In genomic region chr14:14070541-14071315, GRCm38 (mm10) we compare ENCODE assay signal across 9 mouse cellular contexts. TPM values are rescaled to one million over a fixed set of nuclear protein-coding genes. Genes with fewer than 3 reads are reported as not detected.
DNase-seq lines count a peak whose midpoint lies in the region; ATAC-seq and TF ChIP-seq lines count a peak whose summit lies in the region.
"Had no signal": no experiment of that assay in that cellular context is flagged by ENCODE, and none has a peak within 500 bp of the region (broad histone marks: within the 10 kb centered on the region; RNA-seq: fewer than 3 reads in every experiment).

No protein-coding gene starts in this region.

- no peak; the same call in 1 of the 2 replicates for TF ChIP-seq CTCF in stomach, postnatal 0 days (IDR thresholded peaks at IDR 0.05; ENCODE audit: low read depth)

- no peak overlapping the region for H3K4me2 ChIP-seq in liver, embryonic 16.5 days (ENCODE audit: low read depth, low read length)
- no peak overlapping the region for H3K4me2 ChIP-seq in liver, embryonic 12.5 days
- H3K4me2 ChIP-seq in forebrain, embryonic 11.5 days (ENCODE audit: low read depth, low read length, severe bottlenecking), result peak overlapping the region; percentile 16; the same call in 1 of the 2 replicates
- no peak overlapping the region for H3K4me2 ChIP-seq in stomach, postnatal 0 days (replicated peaks; ENCODE audit: low read depth)
- H3K4me2 ChIP-seq: liver, embryonic 13.5 days had no signal

- no peak overlapping the region for H3K9ac ChIP-seq in liver, embryonic 16.5 days (ENCODE audit: low read depth, low read length)
- no peak overlapping the region for H3K9ac ChIP-seq in liver, embryonic 12.5 days
- H3K9ac ChIP-seq in forebrain, embryonic 11.5 days (ENCODE audit: low read length), result peak overlapping the region; percentile 5; the same call in 1 of the 2 replicates
- no peak overlapping the region for H3K9ac ChIP-seq in stomach, postnatal 0 days (ENCODE audit: low read length)
- H3K9ac ChIP-seq: liver, embryonic 13.5 days had no signal

- peaks cover 9% of the 10 kb centered on the region for H3K4me1 ChIP-seq in liver, embryonic 16.5 days (ENCODE audit: control insufficient read depth, low read depth, low read length)
- peaks cover 49% of the 10 kb centered on the region for H3K4me1 ChIP-seq in liver, embryonic 12.5 days
- H3K4me1 ChIP-seq in forebrain, embryonic 11.5 days (replicated peaks; ENCODE audit: control insufficient read depth, insufficient read depth, low read length), result peaks cover 26% of the 10 kb centered on the region
- peaks cover 69% of the 10 kb centered on the region for H3K4me1 ChIP-seq in midbrain, embryonic 10.5 days
- peaks cover 7% of the 10 kb centered on the region; the same call in 1 of the 2 replicates for H3K4me1 ChIP-seq in stomach, postnatal 0 days (replicated peaks; ENCODE audit: control insufficient read depth, insufficient read depth)

- WGBS in liver, embryonic 16.5 days (ENCODE audit: insufficient replicate concordance), result 63% methylated on average over 6 of the region's 6 CpGs
- 62% methylated on average over 6 of the region's 6 CpGs for WGBS in liver, embryonic 12.5 days (ENCODE audit: insufficient replicate concordance)
- WGBS in forebrain, embryonic 11.5 days, result 6% methylated on average over 6 of the region's 6 CpGs
- WGBS in midbrain, embryonic 10.5 days, result 7% methylated on average over 6 of the region's 6 CpGs
- 25% methylated on average over 6 of the region's 6 CpGs for WGBS in stomach, postnatal 0 days

- no peaks in the 10 kb centered on the region for H3K9me3 ChIP-seq in liver, embryonic 16.5 days (replicated peaks; ENCODE audit: control insufficient read depth, low read length)
- H3K9me3 ChIP-seq in liver, embryonic 12.5 days (replicated peaks), result no peaks in the 10 kb centered on the region
- H3K9me3 ChIP-seq in forebrain, embryonic 11.5 days (ENCODE audit: control insufficient read depth, low read length), result no peaks in the 10 kb centered on the region
- H3K9me3 ChIP-seq in midbrain, embryonic 10.5 days (replicated peaks), result no peaks in the 10 kb centered on the region
- no peaks in the 10 kb centered on the region for H3K9me3 ChIP-seq in stomach, postnatal 0 days (ENCODE audit: control insufficient read depth, low read length)
- H3K9me3 ChIP-seq: liver, embryonic 13.5 days had no signal

- TF ChIP-seq EP300 in stomach, postnatal 0 days (optimal IDR thresholded peaks at IDR 0.05), result no peak

- H3K36me3 ChIP-seq in liver, embryonic 16.5 days (ENCODE audit: control insufficient read depth, insufficient read depth), result no peaks in the 10 kb centered on the region
- H3K36me3 ChIP-seq in liver, embryonic 12.5 days, result no peaks in the 10 kb centered on the region
- H3K36me3 ChIP-seq in forebrain, embryonic 11.5 days (ENCODE audit: control insufficient read depth, insufficient read depth, low read length), result no peaks in the 10 kb centered on the region
- H3K36me3 ChIP-seq in midbrain, embryonic 10.5 days, result peaks cover 6% of the 10 kb centered on the region; the same call in 1 of the 2 replicates
- no peaks in the 10 kb centered on the region for H3K36me3 ChIP-seq in stomach, postnatal 0 days (ENCODE audit: control insufficient read depth, insufficient read depth, low read length)
- H3K36me3 ChIP-seq: liver, embryonic 13.5 days had no signal

- peak; percentile 71 for DNase-seq in forebrain, embryonic 11.5 days (ENCODE audit: low spot score)
- DNase-seq in midbrain, embryonic 10.5 days (ENCODE audit: low spot score), result peak; percentile 66
- no peak for DNase-seq in stomach, postnatal 0 days (ENCODE audit: low spot score)
- no peak for DNase-seq in gastrocnemius, postnatal 10 days
- no peak for DNase-seq in layer of hippocampus, postnatal 10 days (ENCODE audit: low spot score in 2 of 2)
- DNase-seq: heart, postnatal 14 days; liver, embryonic 13.5 days had no signal

- H3K4me3 ChIP-seq in liver, embryonic 16.5 days (ENCODE audit: low read depth, low read length), result no peak overlapping the region
- no peak overlapping the region for H3K4me3 ChIP-seq in liver, embryonic 12.5 days
- H3K4me3 ChIP-seq in forebrain, embryonic 11.5 days (ENCODE audit: low read depth, low read length), result no peak overlapping the region
- peak overlapping the region; percentile 20 for H3K4me3 ChIP-seq in midbrain, embryonic 10.5 days
- H3K4me3 ChIP-seq in stomach, postnatal 0 days (ENCODE audit: low read depth, low read length), result no peak overlapping the region
- H3K4me3 ChIP-seq: liver, embryonic 13.5 days had no signal

- no peaks in the 10 kb centered on the region for H3K27me3 ChIP-seq in liver, embryonic 16.5 days (ENCODE audit: control insufficient read depth, insufficient read depth, low read depth, low read length)
- H3K27me3 ChIP-seq in liver, embryonic 12.5 days (replicated peaks), result no peaks in the 10 kb centered on the region
- H3K27me3 ChIP-seq in forebrain, embryonic 11.5 days (ENCODE audit: control insufficient read depth, insufficient read depth, low read length), result no peaks in the 10 kb centered on the region
- no peaks in the 10 kb centered on the region for H3K27me3 ChIP-seq in midbrain, embryonic 10.5 days (ENCODE audit: low read depth, poor library complexity, severe bottlenecking)
- no peaks in the 10 kb centered on the region for H3K27me3 ChIP-seq in stomach, postnatal 0 days (ENCODE audit: control insufficient read depth, insufficient read depth, low read length)
- H3K27me3 ChIP-seq: liver, embryonic 13.5 days had no signal

- ATAC-seq in liver, embryonic 16.5 days (ENCODE audit: low read depth), result no peak
- ATAC-seq in liver, embryonic 12.5 days, result no peak
- peak; percentile 91 for ATAC-seq in forebrain, embryonic 11.5 days (replicated peaks; ENCODE audit: low FRiP score)
- ATAC-seq in stomach, postnatal 0 days (ENCODE audit: low FRiP score, low TSS enrichment), result no peak

- H3K27ac ChIP-seq in liver, embryonic 16.5 days (ENCODE audit: low read length), result peak overlapping the region; percentile 27; the same call in 1 of the 2 replicates
- no peak overlapping the region for H3K27ac ChIP-seq in liver, embryonic 12.5 days
- H3K27ac ChIP-seq in forebrain, embryonic 11.5 days (ENCODE audit: low read depth, low read length), result peak overlapping the region; percentile 84
- peak overlapping the region; percentile 88 for H3K27ac ChIP-seq in midbrain, embryonic 10.5 days (replicated peaks)
- peak overlapping the region; percentile 0; the same call in 1 of the 2 replicates for H3K27ac ChIP-seq in stomach, postnatal 0 days (replicated peaks)
- H3K27ac ChIP-seq: liver, embryonic 13.5 days had no signal

RNA-seq across cellular contexts. Expression of gene Psmd6, which starts 50.1 kb away (rescaled TPM):
- 101 and 108 TPM in 2 replicates for polyA plus RNA-seq in liver, embryonic 16.5 days (2015; fragmentation: Nextera tagmentation; extraction: Ambion mirVana)
- 195 and 202 TPM in 2 replicates for polyA plus RNA-seq in liver, embryonic 12.5 days (2016; fragmentation: Nextera tagmentation; extraction: Ambion mirVana)
- 306 and 311 TPM in 2 replicates for polyA plus RNA-seq in forebrain, embryonic 11.5 days (2014; fragmentation: Nextera tagmentation; extraction: Ambion mirVana)
- polyA plus RNA-seq in midbrain, embryonic 10.5 days (2016; fragmentation: Nextera tagmentation; extraction: Ambion mirVana), result 301 and 307 TPM in 2 replicates
- polyA plus RNA-seq in stomach, postnatal 0 days (2015; fragmentation: Nextera tagmentation; extraction: Ambion mirVana), result 161 and 168 TPM in 2 replicates
- total RNA-seq in gastrocnemius, postnatal 10 days (2021), result 100 to 1,000 TPM; 177 to 194 TPM
- total RNA-seq in layer of hippocampus, postnatal 10 days (2021), result 100 to 1,000 TPM; 137 to 148 TPM

Comparison
In these comparisons a context has a peak if more than half of its experiments do, and no peak if none do; other contexts are left out.
1. DNase-seq: peak in forebrain, embryonic 11.5 days (single experiment) and midbrain, embryonic 10.5 days (single experiment); none in stomach, postnatal 0 days (single experiment), gastrocnemius, postnatal 10 days (single experiment) and layer of hippocampus, postnatal 10 days (0 of 2).